Mouse (Mus musculus): ENCODE results near the gene H2-T22.

DNA sequence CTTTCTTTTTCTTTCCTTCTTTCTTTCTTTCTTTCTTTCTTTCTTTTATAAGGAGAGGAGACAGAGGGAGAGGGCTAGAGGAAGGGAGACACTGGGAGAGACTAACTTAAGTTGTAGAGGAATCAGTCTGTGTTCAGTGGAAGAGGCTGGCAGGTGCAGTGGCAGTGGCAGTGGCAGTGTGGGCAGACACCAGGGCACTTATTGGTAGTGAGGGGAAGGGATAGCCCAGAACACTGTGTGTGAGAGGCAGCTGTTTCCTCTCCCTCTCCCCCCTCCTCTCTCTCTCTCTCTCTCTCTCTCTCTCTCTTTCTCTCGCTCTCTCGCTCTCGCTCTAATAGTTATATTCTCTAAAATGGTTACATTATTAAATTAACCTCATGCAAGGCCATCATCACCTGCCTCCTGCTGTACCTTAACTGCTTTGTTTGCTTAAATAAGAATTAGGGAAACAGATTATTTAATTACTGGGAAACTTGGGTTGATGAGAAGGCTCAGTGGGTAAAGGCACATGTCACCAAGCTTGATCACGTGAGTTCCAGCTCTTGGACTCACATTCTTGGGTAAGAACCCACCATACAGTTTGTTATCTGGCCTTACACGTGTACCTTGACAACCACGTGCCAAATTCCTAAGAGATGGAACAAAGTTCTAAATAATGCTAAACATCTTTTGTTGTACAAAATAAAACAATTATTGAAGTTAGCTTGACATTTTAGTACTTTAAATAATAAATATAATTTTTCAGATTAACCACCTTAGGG lies 43.8 kb downstream of the H2-T22 start:
- TF ChIP-seq CTCF (IDR thresholded peaks at IDR 0.05; ENCODE audit: borderline replicate concordance, extremely low read depth, insufficient read depth, insufficient read length): no peak
- TF ChIP-seq POLR2A (IDR thresholded peaks at IDR 0.05; ENCODE audit: borderline replicate concordance, extremely low read depth, insufficient read depth, insufficient read length, poor library complexity, severe bottlenecking): no peak
